Mouse (Mus musculus): ENCODE measurements at regions not wholly inside any gene's neighbourhood (a gene's known extent, or its start where the extent isn't known, plus 50 kb on each side); places are given as distances from the start of the nearest gene placed in this dataset.

GRCm38 (mm10) chr9:31578506-31579173 is 114.4 kb upstream of the Tmem45b start:
- no peak for DNase-seq

DNA sequence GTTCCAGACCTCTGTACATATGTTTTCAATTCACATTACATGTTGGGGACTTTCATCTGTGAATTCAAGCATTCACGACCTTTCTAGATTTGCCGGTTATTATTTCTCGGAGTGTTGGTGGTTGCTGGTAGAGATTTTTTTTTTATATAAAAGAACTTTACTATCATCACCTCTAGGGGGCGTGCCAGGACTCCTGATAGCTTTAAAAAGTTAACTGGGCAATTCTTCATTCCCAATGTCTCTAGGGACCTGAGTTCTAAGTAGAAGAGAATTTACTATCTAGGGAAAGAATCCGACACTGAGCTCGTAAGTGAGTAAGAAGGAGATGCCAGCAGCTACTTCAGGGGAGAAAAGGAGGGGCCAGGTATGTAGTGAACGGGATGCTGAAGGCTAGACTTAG is 112.8 kb upstream of the Tmem45b start:
- peak; percentile 52 for DNase-seq

- DNase-seq, result no peak
These were observed 102.8 kb upstream of the Tmem45b start for GRCm38 (mm10) chr9:31567029-31567428.

- DNase-seq, result peak; percentile 56
These were observed 102.2 kb upstream of the Tmem45b start for GRCm38 (mm10) chr9:31566257-31567007.

DNA sequence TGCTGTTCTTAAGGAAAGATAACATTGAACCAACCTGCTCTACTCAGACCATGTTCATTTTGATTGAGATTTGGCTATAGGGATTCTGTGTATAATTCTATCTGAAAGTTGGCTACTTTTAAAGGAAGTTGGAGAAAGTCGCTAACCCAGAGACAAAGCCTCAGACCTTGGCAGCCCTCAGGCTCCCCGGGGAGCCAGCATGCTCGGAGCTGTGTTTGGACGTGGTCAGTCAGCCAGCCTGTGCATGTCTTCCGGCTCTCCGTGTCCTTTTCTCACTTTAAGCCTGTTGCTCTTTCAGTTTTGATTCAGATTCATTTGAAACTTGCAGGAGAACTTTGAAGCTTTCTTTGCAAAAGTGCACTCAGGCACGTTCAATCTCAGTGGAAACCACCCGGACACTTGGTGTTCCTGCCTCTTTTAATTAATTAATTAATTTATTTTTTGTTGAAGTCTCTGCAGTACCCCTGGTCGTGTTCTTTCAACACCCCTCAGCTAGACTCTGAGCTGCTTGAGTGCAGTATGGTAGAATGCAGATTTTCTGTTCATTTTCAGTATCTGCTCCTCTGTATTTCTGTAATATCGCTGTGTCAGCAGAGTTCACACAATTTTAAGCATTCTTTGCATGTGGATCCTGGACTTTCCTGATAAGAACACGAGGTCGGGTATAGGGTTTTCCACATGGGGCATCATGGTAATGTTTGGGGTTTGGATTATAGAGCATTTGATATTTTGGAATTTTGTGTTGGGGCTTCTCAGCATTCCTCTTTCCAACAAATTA is 100.9 kb upstream of the Tmem45b start:
- no peak for DNase-seq

GRCm38 (mm10) chr9:31563541-31563940 is 99.3 kb upstream of the Tmem45b start:
- no peak for DNase-seq

DNA sequence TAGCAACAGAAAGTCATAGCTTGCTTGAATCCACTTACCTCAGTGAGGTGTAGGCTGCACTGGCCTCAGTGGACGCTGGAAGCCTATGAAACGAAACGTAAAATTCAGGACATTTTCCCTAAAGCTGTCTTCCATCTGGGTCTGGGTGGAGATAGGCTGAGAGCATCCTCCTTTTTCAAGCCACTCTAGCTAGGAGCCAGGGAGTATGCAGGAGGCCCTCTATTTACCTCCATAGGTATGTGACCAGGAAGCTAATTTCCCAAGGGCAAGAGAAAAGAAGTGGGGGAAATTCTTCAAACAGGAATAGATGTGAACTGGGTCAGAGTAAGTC is 95.9 kb upstream of the Tmem45b start:
- DNase-seq, result no peak

DNA sequence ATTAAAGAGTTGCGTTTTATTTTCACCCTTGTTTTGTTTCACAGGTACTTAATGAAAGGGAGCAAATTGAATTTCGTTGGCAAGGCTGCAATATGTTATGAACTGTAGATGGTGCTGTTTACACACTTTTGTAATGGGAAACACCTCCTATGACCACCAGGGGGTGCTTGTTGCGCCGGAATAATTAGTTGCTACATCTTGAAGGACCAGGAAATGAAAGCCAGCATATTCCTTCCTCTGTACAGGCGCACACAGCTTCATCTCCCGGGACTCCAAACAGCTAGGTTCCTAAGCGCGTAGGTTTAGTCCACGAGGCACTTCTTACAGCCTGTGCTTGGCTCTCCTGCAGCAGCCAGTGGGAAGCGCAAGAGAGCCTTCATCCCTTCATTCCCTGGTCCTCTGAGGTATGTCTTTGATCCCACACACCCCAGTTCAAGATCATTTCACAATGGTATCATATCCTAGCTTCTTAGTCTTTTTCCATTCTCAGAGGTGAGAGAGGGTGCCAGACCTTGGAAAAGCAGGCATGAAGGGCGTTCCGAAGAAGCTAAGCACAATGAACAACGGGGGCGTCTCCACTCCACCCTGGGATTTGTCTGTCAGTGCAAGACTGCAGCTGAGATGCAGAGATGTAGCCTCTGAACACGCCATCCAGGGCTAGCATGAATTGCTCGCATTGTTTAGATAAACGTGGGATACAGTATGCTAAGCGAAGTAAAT is 95.4 kb upstream of the Tmem45b start:
- peak; percentile 73 for DNase-seq

GRCm38 (mm10) chr9:31543691-31544052 is 79.4 kb upstream of the Tmem45b start:
- no peak for DNase-seq

DNA sequence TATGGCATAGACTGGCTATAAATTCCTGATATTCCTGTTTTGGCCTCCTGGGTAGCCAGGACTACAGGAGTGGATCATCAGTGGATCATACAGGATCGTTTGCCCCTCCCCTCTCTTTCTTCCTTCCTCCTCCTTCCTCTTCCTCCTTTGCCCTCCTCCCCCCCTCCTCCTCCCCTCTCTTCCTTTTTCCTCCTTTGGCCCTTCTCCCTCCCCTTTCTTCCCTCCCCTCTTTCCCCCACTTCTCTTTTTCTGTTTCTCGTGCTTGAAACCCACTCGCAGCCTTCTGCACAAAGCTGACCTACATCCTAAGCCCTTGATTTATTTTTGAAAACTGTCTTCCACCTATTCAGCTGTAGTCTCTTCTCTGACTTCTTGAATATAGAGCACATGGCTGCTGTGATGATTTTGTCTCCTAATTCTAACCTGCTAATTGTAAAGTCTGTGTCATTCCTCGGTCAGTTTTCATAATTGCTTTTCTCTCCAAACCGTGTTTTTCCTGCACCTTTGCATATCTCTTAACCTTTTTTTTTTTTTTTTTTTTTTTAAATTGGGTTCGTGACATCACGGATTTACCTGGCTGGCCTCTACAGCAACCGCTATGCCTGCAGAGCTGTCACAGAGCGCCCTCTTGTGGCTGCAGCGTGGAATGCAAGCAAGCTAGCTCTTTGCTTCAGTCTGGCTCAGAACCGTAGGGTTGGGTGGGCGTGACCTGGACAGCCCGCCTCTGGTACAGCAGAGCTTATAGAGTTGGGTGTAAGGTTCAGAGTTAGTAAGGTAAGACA is 78.8 kb upstream of the Tmem45b start:
- DNase-seq, result peak; percentile 94

GRCm38 (mm10) chr9:31541615-31542191 is 77.4 kb upstream of the Tmem45b start:
- DNase-seq, result no peak

- no peak for DNase-seq
These were observed 74.4 kb upstream of the Tmem45b start for GRCm38 (mm10) chr9:31538458-31539210.

GRCm38 (mm10) chr9:31529021-31529420 is 64.8 kb upstream of the Tmem45b start:
- DNase-seq, result no peak

GRCm38 (mm10) chr9:31527216-31527615 is 63.0 kb upstream of the Tmem45b start:
- no peak for DNase-seq
